Mouse (Mus musculus) ES-Bruce4 (cell line): ENCODE data around the gene Preb. TPM values are rescaled to one million over a fixed set of nuclear protein-coding genes. Genes with fewer than 3 reads are reported as not detected.

Experiments
- H3K27ac ChIP-seq: 2 replicates; pipeline ENCODE4 v1.5.1; 2012; ENCODE audit warnings: low read length, inconsistent platforms; ENCODE audit not compliant: insufficient read depth
- H3K27me3 ChIP-seq: 2 replicates; pipeline ENCODE4 v1.6.1; 2012; ENCODE audit warnings: mild to moderate bottlenecking, low read length, inconsistent platforms; ENCODE audit not compliant: control insufficient read depth, poor library complexity, insufficient read depth, severe bottlenecking
- H3K36me3 ChIP-seq: 2 replicates; pipeline ENCODE4 v1.6.1; 2012; ENCODE audit warnings: inconsistent platforms, mild to moderate bottlenecking, low read length, moderate library complexity; ENCODE audit not compliant: control insufficient read depth, poor library complexity, insufficient read depth, severe bottlenecking
- H3K4me1 ChIP-seq: one replicate; pipeline ENCODE4 v1.8.1; 2011; ENCODE audit warnings: low read length; ENCODE audit not compliant: control insufficient read depth, insufficient read depth
- H3K4me3 ChIP-seq: 2 replicates; pipeline ENCODE4 v1.5.1; 2011; ENCODE audit warnings: low read depth, mild to moderate bottlenecking, low read length
- H3K9ac ChIP-seq: 2 replicates; pipeline ENCODE4 v1.6.1; 2012; ENCODE audit warnings: low read depth, mild to moderate bottlenecking, inconsistent platforms; ENCODE audit not compliant: poor library complexity, severe bottlenecking
- H3K9me3 ChIP-seq: replicated peaks from 2 replicates; pipeline ENCODE4 v1.6.1; 2012; ENCODE audit warnings: mild to moderate bottlenecking, low read length, inconsistent platforms; ENCODE audit not compliant: control insufficient read depth, poor library complexity, insufficient read depth, severe bottlenecking
- CTCF ChIP-seq: IDR thresholded peaks from one replicate; pipeline ENCODE4 v1.8.1; 2011; ENCODE audit warnings: low read depth, low read length
- EP300 ChIP-seq: IDR thresholded peaks from 2 replicates; pipeline ENCODE4 v1.6.1; 2011; ENCODE audit warnings: low read depth, low read length; ENCODE audit not compliant: insufficient read depth
- POLR2A ChIP-seq: IDR thresholded peaks from one replicate; pipeline ENCODE4 v1.8.1; 2011; ENCODE audit warnings: low read length; ENCODE audit not compliant: insufficient read depth
- polyA plus RNA-seq: library from polyadenylated mRNA; stranded (reverse); fragments of >200 nt; gene quantifications from 2 replicates; pipeline ENCODE4 v1.2.4, GENCODE M21; 2011; ENCODE audit warnings: low read depth; ENCODE audit not compliant: missing spikeins, insufficient read depth, insufficient read length

Gene Preb
- polyA plus RNA-seq, 1 experiment = 71.0 TPM

GRCm38 (mm10) chr5:30930121-30930520 is 30.0 kb downstream of the Preb start:
- no peaks in the 10 kb centered on the region for H3K9me3 ChIP-seq
- H3K36me3 ChIP-seq = no peaks in the 10 kb centered on the region
- H3K9ac ChIP-seq = no peak overlapping the region
- no peak overlapping the region for H3K27ac ChIP-seq
- no peak overlapping the region for H3K4me3 ChIP-seq
- H3K4me1 ChIP-seq = no peaks in the 10 kb centered on the region
- no peak for TF ChIP-seq POLR2A
- TF ChIP-seq CTCF = peak; percentile 45
- no peaks in the 10 kb centered on the region for H3K27me3 ChIP-seq

GRCm38 (mm10) chr5:30927945-30928529 is 32.1 kb downstream of the Preb start:
- no peaks in the 10 kb centered on the region for H3K27me3 ChIP-seq
- no peak for TF ChIP-seq POLR2A
- no peak for TF ChIP-seq CTCF
- TF ChIP-seq EP300 = no peak
- H3K9ac ChIP-seq = no peak overlapping the region
- H3K9me3 ChIP-seq = no peaks in the 10 kb centered on the region
- no peak overlapping the region for H3K4me3 ChIP-seq
- no peak overlapping the region for H3K27ac ChIP-seq
- no peaks in the 10 kb centered on the region for H3K4me1 ChIP-seq
- H3K36me3 ChIP-seq = no peaks in the 10 kb centered on the region

GRCm38 (mm10) chr5:30926073-30926472 is 34.1 kb downstream of the Preb start:
- H3K4me1 ChIP-seq = no peaks in the 10 kb centered on the region
- no peaks in the 10 kb centered on the region for H3K9me3 ChIP-seq
- no peak overlapping the region for H3K4me3 ChIP-seq
- no peaks in the 10 kb centered on the region for H3K36me3 ChIP-seq
- TF ChIP-seq POLR2A = no peak
- no peak overlapping the region for H3K9ac ChIP-seq
- no peaks in the 10 kb centered on the region for H3K27me3 ChIP-seq
- no peak overlapping the region for H3K27ac ChIP-seq

- H3K9ac ChIP-seq = no peak overlapping the region
- H3K36me3 ChIP-seq = no peaks in the 10 kb centered on the region
- no peaks in the 10 kb centered on the region for H3K9me3 ChIP-seq
- TF ChIP-seq POLR2A (no peak), EP300 (no peak), CTCF (no peak)
- no peak overlapping the region for H3K27ac ChIP-seq
- no peaks in the 10 kb centered on the region for H3K27me3 ChIP-seq
- no peak overlapping the region for H3K4me3 ChIP-seq
- H3K4me1 ChIP-seq = peaks cover 3% of the 10 kb centered on the region
Observed at GRCm38 (mm10) chr5:30925217-30925616, 34.9 kb downstream of the Preb start.

GRCm38 (mm10) chr5:30924614-30925013 is 35.5 kb downstream of the Preb start:
- no peaks in the 10 kb centered on the region for H3K9me3 ChIP-seq

GRCm38 (mm10) chr5:30923119-30923518 is 37.0 kb downstream of the Preb start:
- H3K9ac ChIP-seq = no peak overlapping the region
- no peak overlapping the region for H3K27ac ChIP-seq
- no peak overlapping the region for H3K4me3 ChIP-seq
- H3K4me1 ChIP-seq = peaks cover 4% of the 10 kb centered on the region
- no peaks in the 10 kb centered on the region for H3K9me3 ChIP-seq
- no peak for TF ChIP-seq CTCF
- TF ChIP-seq POLR2A = no peak
- TF ChIP-seq EP300 = no peak
- H3K36me3 ChIP-seq = no peaks in the 10 kb centered on the region
- H3K27me3 ChIP-seq = no peaks in the 10 kb centered on the region

More at GRCm38 (mm10) chr5:30924614-30925013, 35.5 kb downstream of the Preb start:
- Histone ChIP-seq H3K36me3 (no peaks in the 10 kb centered on the region), H3K4me1 (peaks cover 4% of the 10 kb centered on the region), H3K4me3 (no peak overlapping the region), H3K9ac (no peak overlapping the region), H3K27ac (no peak overlapping the region), H3K27me3 (no peaks in the 10 kb centered on the region)
- no peak for TF ChIP-seq POLR2A
- TF ChIP-seq CTCF = no peak
- TF ChIP-seq EP300 = no peak
